Mouse (Mus musculus) B cell, adult 2 months (primary cell): ENCODE data around the gene Pbrm1.

ENCODE experiments used
- DNase-seq, 2 experiments: peaks; one replicate each; pipeline ENCODE4 v3.0.0; 2022

The Pbrm1 gene

GRCm38 (mm10) chr14:31018860-31019291, at the start of gene Pbrm1, which contains the start of gene Gnl3:
TSS of gene Pbrm1 (plus strand) at chr14:31019138.
TSS of gene Gnl3 (minus strand) at chr14:31019152.
- DNase-seq, result peak; percentile 97

- no peak for DNase-seq
Observed at GRCm38 (mm10) chr14:30974204-30974603, 44.7 kb upstream of the Pbrm1 start.

GRCm38 (mm10) chr14:30976222-30976621, 42.7 kb upstream of the Pbrm1 start:
- DNase-seq, result no peak

- no peak for DNase-seq
Observed at GRCm38 (mm10) chr14:30996417-30996816, 22.5 kb upstream of the Pbrm1 start.

GRCm38 (mm10) chr14:31000356-31000755, 18.6 kb upstream of the Pbrm1 start:
- no peak for DNase-seq

- DNase-seq, result no peak
Observed at GRCm38 (mm10) chr14:31000816-31001306, 18.1 kb upstream of the Pbrm1 start.

GRCm38 (mm10) chr14:31001307-31002205, 17.4 kb upstream of the Pbrm1 start, which contains the start of the genes Glt8d1 and Spcs1:
TSS of gene Glt8d1 (plus strand) at chr14:31001400.
TSS of gene Spcs1 (minus strand) at chr14:31001672.
- peak; percentile 90 to 93 for DNase-seq

- no peak for DNase-seq
Observed at GRCm38 (mm10) chr14:31004527-31004926, 14.4 kb upstream of the Pbrm1 start.

- no peak for DNase-seq
Observed at GRCm38 (mm10) chr14:31006779-31007178, 12.2 kb upstream of the Pbrm1 start.

- DNase-seq, result no peak
Observed at GRCm38 (mm10) chr14:31011588-31011987, 7.3 kb upstream of the Pbrm1 start.

- DNase-seq, result no peak
Observed at GRCm38 (mm10) chr14:31013928-31014327, 5.0 kb upstream of the Pbrm1 start.

- DNase-seq, result no peak
Observed at GRCm38 (mm10) chr14:31016063-31016462, 2.9 kb upstream of the Pbrm1 start.

- DNase-seq, result peak; percentile 40 to 44
Observed at GRCm38 (mm10) chr14:31017854-31018253, 1.1 kb upstream of the Pbrm1 start.

- DNase-seq, result peak; percentile 85
Observed at GRCm38 (mm10) chr14:31019331-31020205, 630 bp downstream of the Pbrm1 start.

GRCm38 (mm10) chr14:31022579-31022978, 3.6 kb downstream of the Pbrm1 start:
- DNase-seq, result no peak

- DNase-seq, result peak; percentile 56 to 58
Observed at GRCm38 (mm10) chr14:31025785-31026184, 6.8 kb downstream of the Pbrm1 start.

- DNase-seq, result no peak
Observed at GRCm38 (mm10) chr14:31045296-31045695, 26.4 kb downstream of the Pbrm1 start.

- DNase-seq, result no peak
Observed at GRCm38 (mm10) chr14:31045817-31046216, 26.9 kb downstream of the Pbrm1 start.

GRCm38 (mm10) chr14:31062277-31062676, 43.3 kb downstream of the Pbrm1 start:
- DNase-seq, result peak; percentile 4 to 14

- no peak for DNase-seq
Observed at GRCm38 (mm10) chr14:31069086-31069733, 50.3 kb downstream of the Pbrm1 start.

GRCm38 (mm10) chr14:31078597-31079208, 59.8 kb downstream of the Pbrm1 start:
- DNase-seq, result no peak
